Mouse (Mus musculus) heart, embryonic 11.5 days (tissue): ENCODE results near the gene Lmntd1. TPM values are rescaled to one million over a fixed set of nuclear protein-coding genes. Genes with fewer than 3 reads are reported as not detected.

Experiments
- ATAC-seq: fragments of 200-750 bp; cut with Nextera tagmentation; replicated peaks from 2 replicates; pipeline ENCODE4 v1.8.0; 2017; ENCODE audit warnings: moderate library complexity; ENCODE audit not compliant: insufficient number of reproducible peaks, low FRiP score, low TSS enrichment
- H3K27ac ChIP-seq: fragments of 300-500 bp; sonication (generic); 2 replicates; pipeline ENCODE4 v1.5.1; 2014; ENCODE audit warnings: mild to moderate bottlenecking, low read depth, low read length
- H3K27me3 ChIP-seq: fragments of 300-500 bp; sonication (generic); 2 replicates; pipeline ENCODE4 v1.6.1; 2014; ENCODE audit warnings: mild to moderate bottlenecking, low read length, mixed read lengths; ENCODE audit not compliant: control insufficient read depth, insufficient read depth
- H3K36me3 ChIP-seq: fragments of 300-500 bp; sonication (generic); 2 replicates; pipeline ENCODE4 v1.6.1; 2014; ENCODE audit warnings: mild to moderate bottlenecking, low read length, moderate library complexity, mixed read lengths; ENCODE audit not compliant: control insufficient read depth, insufficient read depth
- H3K4me1 ChIP-seq: fragments of 300-500 bp; sonication (generic); 2 replicates; pipeline ENCODE4 v1.6.1; 2014; ENCODE audit warnings: low read length; ENCODE audit not compliant: control insufficient read depth, insufficient read depth
- H3K4me2 ChIP-seq: fragments of 300-500 bp; sonication (generic); 2 replicates; pipeline ENCODE4 v1.6.1; 2014; ENCODE audit warnings: mild to moderate bottlenecking, moderate library complexity
- H3K4me3 ChIP-seq: fragments of 300-500 bp; sonication (generic); 2 replicates; pipeline ENCODE4 v1.5.1; 2014; ENCODE audit warnings: low read depth, low read length
- H3K9ac ChIP-seq: fragments of 300-500 bp; sonication (generic); 2 replicates; pipeline ENCODE4 v1.6.1; 2014; ENCODE audit warnings: mild to moderate bottlenecking, low read depth, low read length, moderate library complexity
- H3K9me3 ChIP-seq: fragments of 300-500 bp; sonication (generic); replicated peaks from 2 replicates; pipeline ENCODE4 v1.6.1; 2016; ENCODE audit warnings: low read length; ENCODE audit not compliant: control insufficient read depth
- WGBS: fragments of 180-500 bp; shearing (Covaris S2); extraction: QIAGEN DNeasy Blood & Tissue Kit; methylation state at CpG from one replicate; pipeline ENCODE4 v1.1.7; 2014; ENCODE audit not compliant: insufficient replicate concordance; 5-methylcytosine and 5-hydroxymethylcytosine counted together
- polyA plus RNA-seq: library from polyadenylated mRNA; unstranded; fragments of >200 nt; fragmentation: Nextera tagmentation; extraction: Ambion mirVana; gene quantifications from 2 replicates; pipeline ENCODE4 v1.2.1, GENCODE M21; 2014

The Lmntd1 gene
- polyA plus RNA-seq, 1 experiment from 2014 or later, result 4.5 TPM

- Histone ChIP-seq H3K36me3 (no peaks in the 10 kb centered on the region), H3K9ac (no peak overlapping the region), H3K4me2 (no peak overlapping the region), H3K4me1 (peaks cover 15% of the 10 kb centered on the region), H3K4me3 (no peak overlapping the region), H3K9me3 (no peaks in the 10 kb centered on the region), H3K27ac (no peak overlapping the region), H3K27me3 (no peaks in the 10 kb centered on the region)
- 31% methylated on average over 4 of the region's 4 CpGs for WGBS
- ATAC-seq, result no peak
These were observed 18.2 kb downstream of the Lmntd1 start for GRCm38 (mm10) chr6:145595905-145596304.

DNA sequence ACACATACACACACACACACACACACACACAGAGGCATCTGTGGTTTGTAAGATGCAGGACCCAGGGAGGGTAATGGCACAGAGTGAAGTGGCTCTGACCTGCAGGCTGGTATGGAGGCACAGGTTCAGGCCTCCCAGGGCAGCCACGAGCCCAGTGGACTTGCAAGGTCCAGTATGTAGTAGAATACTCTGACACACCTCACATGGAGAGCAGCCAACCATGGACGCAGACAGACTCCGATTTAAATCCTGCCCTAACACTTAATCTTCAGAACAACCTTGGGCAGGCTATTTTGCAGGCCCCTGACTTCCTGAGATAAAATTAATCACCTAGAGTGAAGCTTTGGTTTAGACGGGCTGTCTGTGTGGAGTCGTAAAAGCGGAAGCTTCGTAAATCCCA is 20.1 kb downstream of the Lmntd1 start:
- Histone ChIP-seq H3K36me3 (no peaks in the 10 kb centered on the region), H3K4me2 (no peak overlapping the region), H3K9ac (no peak overlapping the region), H3K4me1 (peaks cover 13% of the 10 kb centered on the region), H3K27ac (no peak overlapping the region), H3K4me3 (no peak overlapping the region), H3K27me3 (no peaks in the 10 kb centered on the region), H3K9me3 (no peaks in the 10 kb centered on the region)
- 49% methylated on average over 7 of the region's 7 CpGs for WGBS
- ATAC-seq, result no peak

GRCm38 (mm10) chr6:145592531-145592998 is 21.6 kb downstream of the Lmntd1 start:
- no peak overlapping the region for H3K4me3 ChIP-seq
- H3K9me3 ChIP-seq, result no peaks in the 10 kb centered on the region
- no peak overlapping the region for H3K9ac ChIP-seq
- no peaks in the 10 kb centered on the region for H3K27me3 ChIP-seq
- WGBS, result 68% methylated on average over 8 of the region's 8 CpGs
- H3K4me2 ChIP-seq, result no peak overlapping the region
- ATAC-seq, result no peak
- H3K27ac ChIP-seq, result no peak overlapping the region
- peaks cover 10% of the 10 kb centered on the region for H3K4me1 ChIP-seq
- H3K36me3 ChIP-seq, result no peaks in the 10 kb centered on the region

- no peak for ATAC-seq
- no peak overlapping the region for H3K9ac ChIP-seq
- H3K36me3 ChIP-seq, result no peaks in the 10 kb centered on the region
- no peaks in the 10 kb centered on the region for H3K9me3 ChIP-seq
- H3K4me1 ChIP-seq, result peaks cover 10% of the 10 kb centered on the region
- WGBS, result 61% methylated on average over 6 of the region's 6 CpGs
- H3K4me2 ChIP-seq, result no peak overlapping the region
- H3K4me3 ChIP-seq, result no peak overlapping the region
- no peak overlapping the region for H3K27ac ChIP-seq
- H3K27me3 ChIP-seq, result no peaks in the 10 kb centered on the region
These were observed 22.1 kb downstream of the Lmntd1 start for GRCm38 (mm10) chr6:145592036-145592435.

- 77% methylated on average over 1 of the region's 1 CpGs for WGBS
- no peaks in the 10 kb centered on the region for H3K9me3 ChIP-seq
- no peak for ATAC-seq
These were observed 22.5 kb downstream of the Lmntd1 start for GRCm38 (mm10) chr6:145591578-145591977.

DNA sequence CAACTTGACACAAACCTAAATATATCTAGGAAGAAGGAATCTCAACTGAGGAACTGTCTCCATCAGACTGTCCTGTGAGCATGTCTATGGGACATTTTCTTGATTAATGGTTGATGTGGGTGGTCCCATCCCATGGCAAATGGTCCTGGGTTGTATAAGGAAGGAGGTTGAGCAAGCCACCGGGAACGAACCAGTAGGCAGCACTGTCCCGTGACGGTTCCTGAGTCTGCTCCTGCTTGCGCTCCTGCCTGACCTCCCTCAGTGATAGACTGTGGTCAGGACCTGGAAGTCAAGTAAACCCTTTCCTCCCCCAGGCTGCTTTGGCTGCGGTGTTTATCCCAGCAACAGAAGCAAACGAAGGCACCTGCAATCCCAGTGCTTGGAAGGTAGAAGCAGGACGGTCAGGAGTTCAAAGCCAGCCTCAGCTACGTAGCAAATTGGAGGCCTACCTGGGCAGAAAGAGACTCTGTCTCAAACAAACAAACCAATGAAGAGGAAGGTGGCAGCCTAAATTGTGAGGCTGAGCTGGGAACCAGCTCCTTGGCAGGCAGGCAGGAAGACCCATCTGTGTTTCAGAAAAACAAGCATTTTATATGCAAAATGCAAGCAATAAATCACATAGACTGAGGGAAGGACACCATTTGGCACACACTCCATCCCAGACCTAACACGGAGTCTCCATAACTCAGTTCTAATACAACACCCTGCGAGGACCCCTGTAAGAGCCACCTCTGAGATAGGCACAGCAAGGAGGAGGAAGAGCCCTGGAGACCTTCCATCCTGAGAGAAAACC is 23.4 kb downstream of the Lmntd1 start:
- no peak overlapping the region for H3K4me3 ChIP-seq
- H3K27ac ChIP-seq, result no peak overlapping the region
- 87% methylated on average over 11 of the region's 11 CpGs for WGBS
- H3K36me3 ChIP-seq, result no peaks in the 10 kb centered on the region
- H3K9me3 ChIP-seq, result no peaks in the 10 kb centered on the region
- H3K4me2 ChIP-seq, result no peak overlapping the region
- no peak for ATAC-seq
- H3K4me1 ChIP-seq, result peaks cover 5% of the 10 kb centered on the region
- H3K27me3 ChIP-seq, result no peaks in the 10 kb centered on the region
- no peak overlapping the region for H3K9ac ChIP-seq

More at GRCm38 (mm10) chr6:145591578-145591977, 22.5 kb downstream of the Lmntd1 start:
- H3K4me2 ChIP-seq, result no peak overlapping the region
- no peaks in the 10 kb centered on the region for H3K27me3 ChIP-seq
- no peak overlapping the region for H3K4me3 ChIP-seq
- H3K9ac ChIP-seq, result no peak overlapping the region
- no peak overlapping the region for H3K27ac ChIP-seq
- H3K36me3 ChIP-seq, result no peaks in the 10 kb centered on the region
- H3K4me1 ChIP-seq, result peaks cover 10% of the 10 kb centered on the region

- ATAC-seq, result no peak
- Histone ChIP-seq H3K27ac (no peak overlapping the region), H3K27me3 (no peaks in the 10 kb centered on the region), H3K4me3 (no peak overlapping the region), H3K4me1 (peaks cover 9% of the 10 kb centered on the region), H3K4me2 (no peak overlapping the region), H3K9me3 (no peaks in the 10 kb centered on the region), H3K9ac (no peak overlapping the region), H3K36me3 (no peaks in the 10 kb centered on the region)
- 71% methylated on average over 21 of the region's 21 CpGs for WGBS
These were observed 28.8 kb downstream of the Lmntd1 start for GRCm38 (mm10) chr6:145585052-145585973.

GRCm38 (mm10) chr6:145581366-145582170 is 32.6 kb downstream of the Lmntd1 start:
- H3K36me3 ChIP-seq, result no peaks in the 10 kb centered on the region
- H3K4me3 ChIP-seq, result no peak overlapping the region
- H3K9me3 ChIP-seq, result no peaks in the 10 kb centered on the region
- H3K4me2 ChIP-seq, result peak overlapping the region; percentile 39
- no peak overlapping the region for H3K27ac ChIP-seq
- H3K27me3 ChIP-seq, result no peaks in the 10 kb centered on the region
- H3K4me1 ChIP-seq, result peaks cover 17% of the 10 kb centered on the region
- peak overlapping the region; percentile 54; the same call in 1 of the 2 replicates for H3K9ac ChIP-seq
- no peak for ATAC-seq
- WGBS, result 45% methylated on average over 10 of the region's 10 CpGs
